Mouse (Mus musculus): ENCODE data around the gene Pdia5. TPM values are rescaled to one million over a fixed set of nuclear protein-coding genes. Genes with fewer than 3 reads are reported as not detected.

The Pdia5 gene
- polyA plus RNA-seq, 1 experiment from 2014 or later, result 49.4 TPM

GRCm38 (mm10) chr16:35441346-35442025 lies 49.2 kb downstream of the Pdia5 start:
- Histone ChIP-seq H3K4me1 (ENCODE audit: insufficient read depth, low read depth, low read length) (no peaks in the 10 kb centered on the region), H3K36me3 (ENCODE audit: insufficient read depth, low read length) (no peaks in the 10 kb centered on the region), H3K9ac (replicated peaks; ENCODE audit: low read depth) (no peak overlapping the region), H3K27ac (ENCODE audit: low read length) (no peak overlapping the region), H3K9me3 (ENCODE audit: low read length) (no peaks in the 10 kb centered on the region), H3K4me3 (ENCODE audit: low read depth, low read length) (no peak overlapping the region), H3K4me2 (replicated peaks; ENCODE audit: low read depth, low read length) (no peak overlapping the region), H3K27me3 (replicated peaks; ENCODE audit: insufficient read depth, low read length) (no peaks in the 10 kb centered on the region)
- no peak for DNase-seq (ENCODE audit: low spot score)
- ATAC-seq, result no peak
- TF ChIP-seq CTCF (IDR thresholded peaks at IDR 0.05) (no peak), EP300 (IDR thresholded peaks at IDR 0.05) (no peak)
- 94% methylated on average over 9 of the region's 9 CpGs for WGBS

- no peaks in the 10 kb centered on the region for H3K27me3 ChIP-seq (replicated peaks; ENCODE audit: insufficient read depth, low read length)
- H3K9ac ChIP-seq (replicated peaks; ENCODE audit: low read depth), result no peak overlapping the region
- ATAC-seq, result no peak
- no peaks in the 10 kb centered on the region for H3K4me1 ChIP-seq (ENCODE audit: insufficient read depth, low read depth, low read length)
- H3K4me2 ChIP-seq (replicated peaks; ENCODE audit: low read depth, low read length), result no peak overlapping the region
- H3K36me3 ChIP-seq (ENCODE audit: insufficient read depth, low read length), result no peaks in the 10 kb centered on the region
- H3K4me3 ChIP-seq (ENCODE audit: low read depth, low read length), result no peak overlapping the region
- no peak for DNase-seq (ENCODE audit: low spot score)
- TF ChIP-seq EP300 (IDR thresholded peaks at IDR 0.05) (no peak), CTCF (IDR thresholded peaks at IDR 0.05) (no peak)
- 83% methylated on average over 1 of the region's 1 CpGs for whole genome bisulfite sequencing
- H3K27ac ChIP-seq (ENCODE audit: low read length), result no peak overlapping the region
- no peaks in the 10 kb centered on the region for H3K9me3 ChIP-seq (ENCODE audit: low read length)
These were observed 51.6 kb downstream of the Pdia5 start for GRCm38 (mm10) chr16:35439046-35439445.

- no peak overlapping the region for H3K27ac ChIP-seq (ENCODE audit: low read length)
- no peak for TF ChIP-seq EP300 (IDR thresholded peaks at IDR 0.05)
- no peak for TF ChIP-seq CTCF (IDR thresholded peaks at IDR 0.05)
- ATAC-seq (no peak), DNase-seq (ENCODE audit: low spot score) (no peak)
- H3K27me3 ChIP-seq (replicated peaks; ENCODE audit: insufficient read depth, low read length), result no peaks in the 10 kb centered on the region
- 61% methylated on average over 4 of the region's 4 CpGs for WGBS
- H3K9me3 ChIP-seq (ENCODE audit: low read length), result no peaks in the 10 kb centered on the region
- H3K4me1 ChIP-seq (ENCODE audit: insufficient read depth, low read depth, low read length), result no peaks in the 10 kb centered on the region
- H3K4me2 ChIP-seq (replicated peaks; ENCODE audit: low read depth, low read length), result no peak overlapping the region
- H3K9ac ChIP-seq (replicated peaks; ENCODE audit: low read depth), result no peak overlapping the region
- no peak overlapping the region for H3K4me3 ChIP-seq (ENCODE audit: low read depth, low read length)
- H3K36me3 ChIP-seq (ENCODE audit: insufficient read depth, low read length), result no peaks in the 10 kb centered on the region
These were observed 59.1 kb downstream of the Pdia5 start for GRCm38 (mm10) chr16:35431608-35432007.

- TF ChIP-seq EP300 (IDR thresholded peaks at IDR 0.05) (no peak), CTCF (IDR thresholded peaks at IDR 0.05) (no peak)
- ATAC-seq, result peak; percentile 64
- H3K27me3 ChIP-seq (replicated peaks; ENCODE audit: insufficient read depth, low read length), result no peaks in the 10 kb centered on the region
These were observed 65.7 kb downstream of the Pdia5 start for GRCm38 (mm10) chr16:35424926-35425325.

GRCm38 (mm10) chr16:35423250-35424139 lies 67.2 kb downstream of the Pdia5 start:
- no peak for ATAC-seq
- Histone ChIP-seq H3K27ac (ENCODE audit: low read length) (no peak overlapping the region), H3K27me3 (replicated peaks; ENCODE audit: insufficient read depth, low read length) (no peaks in the 10 kb centered on the region), H3K4me2 (replicated peaks; ENCODE audit: low read depth, low read length) (no peak overlapping the region), H3K4me3 (ENCODE audit: low read depth, low read length) (no peak overlapping the region), H3K4me1 (ENCODE audit: insufficient read depth, low read depth, low read length) (no peaks in the 10 kb centered on the region), H3K9ac (replicated peaks; ENCODE audit: low read depth) (no peak overlapping the region), H3K36me3 (ENCODE audit: insufficient read depth, low read length) (no peaks in the 10 kb centered on the region), H3K9me3 (ENCODE audit: low read length) (no peaks in the 10 kb centered on the region)
- 75% methylated on average over 18 of the region's 18 CpGs for WGBS
- no peak for DNase-seq (ENCODE audit: low spot score)
- TF ChIP-seq CTCF (IDR thresholded peaks at IDR 0.05) (no peak), EP300 (IDR thresholded peaks at IDR 0.05) (no peak)

More at GRCm38 (mm10) chr16:35424926-35425325, 65.7 kb downstream of the Pdia5 start:
- no peak overlapping the region for H3K9ac ChIP-seq (replicated peaks; ENCODE audit: low read depth)
- no peaks in the 10 kb centered on the region for H3K36me3 ChIP-seq (ENCODE audit: insufficient read depth, low read length)
- H3K9me3 ChIP-seq (ENCODE audit: low read length), result no peaks in the 10 kb centered on the region
- H3K4me2 ChIP-seq (replicated peaks; ENCODE audit: low read depth, low read length), result no peak overlapping the region
- 80% methylated on average over 4 of the region's 4 CpGs for WGBS
- H3K27ac ChIP-seq (ENCODE audit: low read length), result no peak overlapping the region
- H3K4me1 ChIP-seq (ENCODE audit: insufficient read depth, low read depth, low read length), result no peaks in the 10 kb centered on the region
- no peak overlapping the region for H3K4me3 ChIP-seq (ENCODE audit: low read depth, low read length)
- DNase-seq (ENCODE audit: low spot score), result peak; percentile 42

- no peak for TF ChIP-seq CTCF (IDR thresholded peaks at IDR 0.05)
- no peak for TF ChIP-seq EP300 (IDR thresholded peaks at IDR 0.05)
- H3K4me2 ChIP-seq (replicated peaks; ENCODE audit: low read depth, low read length), result no peak overlapping the region
- no peak overlapping the region for H3K9ac ChIP-seq (replicated peaks; ENCODE audit: low read depth)
- H3K27ac ChIP-seq (ENCODE audit: low read length), result no peak overlapping the region
- H3K36me3 ChIP-seq (ENCODE audit: insufficient read depth, low read length), result no peaks in the 10 kb centered on the region
- H3K27me3 ChIP-seq (replicated peaks; ENCODE audit: insufficient read depth, low read length), result no peaks in the 10 kb centered on the region
- ATAC-seq, result no peak
- 92% methylated on average over 8 of the region's 8 CpGs for WGBS
- H3K4me3 ChIP-seq (ENCODE audit: low read depth, low read length), result no peak overlapping the region
- no peak for DNase-seq (ENCODE audit: low spot score)
- no peaks in the 10 kb centered on the region for H3K9me3 ChIP-seq (ENCODE audit: low read length)
- H3K4me1 ChIP-seq (ENCODE audit: insufficient read depth, low read depth, low read length), result no peaks in the 10 kb centered on the region
These were observed 68.0 kb downstream of the Pdia5 start for GRCm38 (mm10) chr16:35422705-35423104.

Data from lung, postnatal 0 days (tissue).